Mouse (Mus musculus): ENCODE measurements at regions not wholly inside any gene's neighbourhood (a gene's known extent, or its start where the extent isn't known, plus 50 kb on each side); places are given as distances from the start of the nearest gene placed in this dataset.

DNA sequence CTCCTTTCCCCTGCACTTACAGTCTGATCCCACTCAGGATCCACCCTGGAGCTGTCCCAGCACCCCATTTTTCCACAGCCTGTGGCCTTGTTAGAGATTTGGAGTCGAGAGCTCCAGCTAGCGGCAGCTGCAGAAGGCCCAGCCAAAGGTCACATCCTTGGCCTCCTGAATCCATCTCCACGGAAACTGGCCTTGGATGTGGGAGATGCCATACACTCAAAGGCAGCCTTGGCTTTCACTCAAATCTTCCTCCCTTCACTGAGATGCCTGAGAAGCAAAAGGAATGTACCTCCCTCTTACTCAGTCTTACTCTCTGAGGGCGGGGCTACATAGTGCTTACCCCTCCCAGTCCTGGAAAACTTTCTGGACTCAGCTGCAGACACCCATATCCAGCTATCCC, 56.2 kb upstream of the Ky start:
- DNase-seq: no peak

DNA sequence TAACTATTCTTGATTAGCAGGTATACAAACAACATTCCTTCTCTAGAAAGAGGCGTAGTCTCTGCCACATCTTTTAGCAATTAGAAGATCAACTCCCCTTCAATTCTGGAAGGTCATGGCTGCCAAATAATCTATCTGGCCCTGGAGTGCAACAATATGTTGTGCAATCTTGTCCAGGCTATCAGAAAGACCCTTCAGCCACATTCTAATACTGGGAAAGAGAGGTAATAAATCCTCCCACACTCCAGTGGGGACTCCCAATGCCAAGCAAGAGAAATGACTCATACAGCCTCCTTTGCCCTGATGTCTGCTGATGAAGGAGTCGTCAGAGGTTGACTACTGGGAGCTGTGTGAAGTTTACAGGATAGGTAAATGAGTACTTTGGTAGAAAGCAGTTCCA, 59.5 kb upstream of the Ky start:
- no peak for DNase-seq

DNA sequence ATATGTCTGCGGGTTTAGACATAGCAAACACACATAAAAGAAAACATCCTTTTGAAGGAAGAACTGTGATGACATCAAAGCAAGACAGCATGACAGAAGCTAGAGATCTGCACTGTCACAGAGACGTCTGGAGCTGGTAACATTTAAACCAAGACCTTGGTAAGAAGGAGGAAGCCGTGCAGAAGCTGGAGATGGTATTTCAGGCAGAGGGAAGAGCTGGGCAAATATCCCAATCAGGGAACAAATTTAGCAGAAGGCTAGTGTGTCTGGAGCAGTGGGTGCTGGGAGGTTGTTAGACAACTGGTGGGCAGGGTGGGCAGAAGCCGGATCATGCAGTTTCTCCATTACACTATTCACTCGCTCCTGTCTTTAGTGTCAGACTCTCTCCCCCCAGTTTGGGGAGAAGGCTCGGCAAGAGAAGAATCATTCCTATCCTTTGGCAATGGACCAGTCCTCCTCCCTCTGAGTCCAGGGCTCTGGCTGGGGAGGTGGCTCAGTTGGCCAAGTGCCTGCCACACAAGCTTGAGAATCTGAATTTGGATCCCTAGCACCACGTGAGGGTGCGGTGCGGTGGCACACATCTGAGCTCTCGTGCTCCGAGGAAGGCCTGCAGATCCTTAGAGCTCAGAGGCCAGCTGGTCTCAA, 63.2 kb upstream of the Ky start:
- DNase-seq: peak; percentile 22

DNA sequence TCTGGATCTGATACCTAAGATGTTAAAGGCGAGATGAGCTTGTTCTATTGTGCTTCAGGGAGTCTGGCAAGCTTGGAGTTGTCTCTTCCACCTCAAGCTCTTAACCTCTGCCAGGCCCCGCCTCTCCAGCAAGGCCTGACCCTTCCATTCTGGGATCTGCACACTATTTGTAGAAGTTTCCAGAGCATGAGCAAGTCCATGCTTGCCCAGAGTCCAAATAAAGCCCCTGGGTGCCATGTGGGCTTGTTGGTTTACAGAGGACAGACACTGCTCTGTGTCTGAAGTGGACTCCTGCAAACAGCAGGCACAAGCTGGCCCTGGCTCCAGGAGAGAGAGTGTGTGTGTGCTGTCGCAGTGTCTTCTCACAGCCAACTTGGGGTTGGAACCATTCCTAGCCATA, 67.9 kb upstream of the Ky start:
- DNase-seq: no peak

DNA sequence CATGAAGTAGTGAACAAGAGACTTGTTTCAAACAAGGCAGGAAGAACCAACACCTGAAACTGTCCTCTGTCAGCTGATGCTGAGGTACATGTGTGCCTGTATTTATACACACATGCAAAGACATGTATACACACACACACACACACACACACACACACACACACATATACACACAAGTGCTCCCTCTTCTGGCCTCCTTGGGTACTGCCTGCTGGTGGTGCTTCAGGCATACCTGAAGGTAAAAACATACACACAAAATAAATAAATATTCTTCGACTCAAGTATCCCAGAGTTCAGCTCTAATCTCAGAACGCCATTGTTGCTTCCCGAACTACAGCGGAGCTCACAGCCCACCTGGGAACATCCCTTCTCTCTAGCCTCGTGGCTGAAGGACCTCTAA, 69.2 kb upstream of the Ky start:
- DNase-seq: no peak

DNA sequence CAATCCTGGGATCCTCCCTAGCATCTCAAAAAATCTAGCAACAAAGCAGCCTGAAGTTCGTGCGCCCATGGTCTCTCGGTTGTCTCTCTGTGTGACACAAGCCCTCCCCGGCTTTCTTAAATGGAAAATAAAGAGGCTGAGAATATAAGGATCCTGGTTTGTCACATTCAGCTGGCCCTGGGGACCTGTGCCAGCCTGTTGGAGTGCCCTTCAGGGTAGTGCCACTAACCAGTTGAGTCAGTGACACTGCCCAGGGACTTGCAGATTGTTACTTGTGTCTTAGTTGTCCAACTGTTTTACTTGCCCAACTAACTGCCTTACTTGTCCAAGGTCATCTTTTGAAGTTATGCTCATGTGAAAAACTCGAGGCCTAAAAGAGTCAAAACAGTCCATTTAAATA, 73.5 kb upstream of the Ephb1 start:
- no peak for DNase-seq

DNA sequence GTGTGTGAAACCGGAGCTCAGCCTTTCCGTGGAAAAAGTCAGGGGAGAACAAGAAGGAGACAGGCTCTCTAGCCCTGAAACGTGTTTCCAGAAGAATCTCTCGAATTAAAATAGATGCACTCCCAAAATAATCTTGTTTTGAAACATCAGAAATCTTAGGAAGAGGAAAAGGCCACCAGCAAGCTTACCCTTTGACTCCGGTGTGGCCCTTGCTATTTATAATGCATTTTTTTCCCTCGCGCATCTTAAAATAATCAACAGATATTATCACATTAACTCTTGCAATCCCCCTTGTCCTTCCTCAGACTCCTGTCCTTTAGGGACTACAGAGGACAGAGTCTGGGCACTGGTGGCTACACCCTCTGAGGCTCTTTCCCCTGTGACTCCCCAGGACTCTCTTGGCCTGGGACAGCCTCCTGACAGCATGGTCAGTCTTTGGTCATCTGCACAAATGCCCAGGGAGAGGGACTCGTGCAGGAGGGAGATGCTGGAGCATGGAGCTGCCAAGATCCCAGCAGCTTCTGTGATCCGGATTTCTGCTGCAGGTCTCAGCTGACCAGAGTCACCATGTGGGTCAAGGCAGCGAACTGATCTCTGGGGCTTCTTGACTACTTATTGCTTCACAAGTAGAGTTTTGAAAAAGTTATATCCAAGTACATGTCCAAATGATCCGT, 70.3 kb upstream of the Ephb1 start:
- no peak for DNase-seq

DNA sequence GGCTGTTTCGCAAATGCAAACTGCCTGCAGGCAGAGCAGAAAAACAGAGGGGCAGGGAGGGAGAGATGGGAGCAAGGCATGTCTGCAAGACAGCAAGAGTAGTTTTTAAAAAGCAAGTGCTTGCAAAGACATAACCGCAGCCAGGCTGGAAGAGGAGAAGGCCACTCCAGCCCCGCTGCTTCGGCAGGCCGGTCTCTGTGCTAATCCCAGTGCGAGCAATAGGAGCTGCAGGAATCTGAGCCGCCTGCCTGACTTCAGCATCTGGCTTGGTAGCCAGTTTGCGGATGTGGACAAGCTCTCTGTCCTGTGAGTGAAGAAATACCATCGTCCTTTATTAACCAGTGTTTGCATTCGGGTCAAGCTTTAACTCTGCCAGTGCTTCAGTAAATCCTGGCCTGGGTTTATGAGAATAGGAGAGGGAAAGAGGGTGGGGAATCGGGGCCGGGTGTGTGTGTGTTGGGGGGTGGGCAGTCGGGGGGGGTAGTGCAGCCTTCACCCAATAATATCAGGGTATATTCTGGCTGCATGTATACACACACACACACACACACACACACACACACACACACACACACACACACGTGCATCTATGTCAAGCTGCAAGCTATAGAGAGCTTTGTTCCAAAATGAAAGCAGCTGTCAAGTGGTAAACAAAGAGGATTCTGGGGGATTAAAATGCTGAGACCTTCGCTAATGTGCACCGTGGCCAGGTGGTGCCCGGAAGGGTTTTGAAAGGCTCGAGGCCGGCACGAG, 69.6 kb upstream of the Ephb1 start:
- no peak for DNase-seq

DNA sequence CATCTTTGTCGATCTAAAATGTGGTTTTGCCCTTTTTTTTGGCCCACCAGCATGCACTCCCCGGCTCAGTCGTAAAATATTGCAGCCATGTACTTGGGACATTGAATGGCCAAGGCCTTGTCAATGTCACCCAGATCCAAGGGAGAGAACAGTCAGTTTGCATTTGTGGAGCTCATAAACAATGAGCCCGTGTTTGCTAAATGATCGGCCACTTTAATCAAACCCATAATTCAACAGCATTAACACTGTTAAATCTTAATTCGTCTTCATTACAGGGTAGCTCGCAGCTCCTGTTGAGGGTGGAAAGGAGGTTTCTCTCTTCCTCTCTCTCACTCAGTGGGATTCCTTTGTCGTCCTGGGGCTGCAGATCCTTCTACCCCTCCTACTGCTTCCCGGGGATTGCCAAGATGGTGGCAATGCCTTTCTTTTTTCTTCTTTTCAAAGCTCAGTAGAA, 69.0 kb upstream of the Ephb1 start:
- no peak for DNase-seq

DNA sequence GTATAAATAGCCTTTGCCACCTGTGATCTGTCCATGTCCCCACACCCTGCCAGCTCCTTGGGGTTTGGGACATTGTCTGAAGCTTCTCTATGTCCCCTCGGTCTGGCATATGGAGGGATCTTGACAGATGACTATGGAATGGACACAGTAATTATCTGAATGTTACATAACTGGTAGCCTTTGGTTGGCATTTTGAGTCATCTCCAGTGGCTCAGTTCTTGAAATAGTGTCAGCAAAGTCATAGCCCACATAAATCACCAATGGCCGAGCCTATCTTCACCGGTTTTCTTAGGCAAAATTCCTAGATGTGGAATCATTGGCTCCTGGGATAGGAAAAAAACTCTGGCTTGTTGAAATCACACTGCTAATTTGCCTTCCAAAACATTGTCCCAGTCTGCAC, 67.3 kb upstream of the Ephb1 start:
- DNase-seq: no peak

DNA sequence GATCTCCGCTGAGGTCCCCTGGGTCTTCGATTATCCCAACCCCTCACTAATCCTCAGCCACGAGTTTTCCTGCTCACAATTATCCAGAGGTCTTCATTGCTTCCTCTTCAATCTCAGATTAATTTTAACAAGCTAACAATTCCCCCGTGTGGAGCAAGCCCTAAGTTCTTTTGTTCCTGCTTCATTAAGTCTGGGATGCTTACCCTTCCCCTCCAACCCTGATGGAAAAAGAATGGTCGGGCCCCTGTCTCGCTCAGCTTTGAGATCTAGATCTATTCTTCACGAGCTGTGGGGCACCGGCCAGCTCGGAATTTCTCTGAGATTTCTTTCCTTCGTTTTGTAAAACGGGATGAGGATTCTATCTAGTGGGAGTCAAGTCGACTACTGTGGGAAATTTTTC, 65.7 kb upstream of the Ephb1 start:
- DNase-seq: no peak

DNA sequence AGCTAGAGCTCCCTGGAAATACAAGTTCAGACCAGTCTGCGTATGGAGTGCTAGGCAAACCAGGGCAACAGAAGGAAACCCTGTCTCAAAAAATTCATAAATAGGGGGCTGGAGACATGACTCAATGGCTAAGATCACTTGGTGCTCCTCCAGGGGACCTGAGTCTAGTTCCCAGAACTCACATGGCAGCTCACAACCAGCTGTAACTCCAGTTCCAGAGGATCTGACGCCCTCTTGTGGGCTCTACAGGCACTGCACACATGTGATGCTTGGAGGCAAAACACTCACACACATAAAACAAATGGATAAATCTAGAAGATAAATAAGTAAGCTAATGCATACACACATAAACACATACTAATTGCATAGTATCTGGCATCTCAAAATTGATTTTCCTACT, 59.1 kb upstream of the Ephb1 start:
- DNase-seq: no peak

DNA sequence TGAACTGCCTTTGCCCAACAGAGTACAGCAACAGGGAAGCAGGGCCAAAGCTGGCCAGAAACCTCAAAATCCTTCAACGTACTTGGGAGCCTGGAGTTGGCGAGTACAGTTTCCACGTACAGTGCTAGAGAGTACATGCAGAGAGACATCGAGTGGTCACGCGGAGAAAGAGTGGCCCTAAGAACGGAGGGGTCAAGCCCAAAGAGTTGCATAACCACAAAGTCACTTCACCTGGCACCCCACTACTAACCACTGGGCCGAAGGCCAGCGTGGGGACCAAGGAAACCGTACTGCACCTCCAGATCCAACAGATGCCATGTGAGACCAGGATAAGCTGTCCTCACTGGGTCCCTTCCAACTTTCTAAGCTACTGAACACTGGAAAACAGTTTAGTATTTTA, 56.2 kb upstream of the Ephb1 start:
- DNase-seq: no peak

DNA sequence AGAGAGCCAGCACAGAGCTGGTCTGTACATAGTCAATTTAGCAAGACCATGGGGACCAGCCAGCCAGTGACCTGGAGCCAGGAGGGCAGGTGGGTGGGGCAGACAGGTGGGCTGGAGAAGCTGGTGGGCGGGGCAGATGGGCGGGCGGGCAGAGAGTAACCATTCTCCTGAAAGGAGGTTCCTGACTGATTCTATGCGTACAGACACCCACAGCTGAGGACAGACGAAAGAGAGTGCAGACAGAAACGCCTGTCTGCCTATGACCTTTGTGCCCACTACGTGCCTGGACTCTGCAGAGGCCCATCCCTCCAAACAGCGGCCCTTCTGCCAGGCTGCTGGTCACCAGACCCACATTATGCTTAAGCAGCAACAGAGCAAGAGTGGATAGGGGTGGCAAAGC, 51.5 kb upstream of the Ephb1 start:
- no peak for DNase-seq

Data from cerebellum, adult 11-12 months (tissue).